Mouse (Mus musculus) inflammation-experienced regulatory T-cells, adult 6 months (primary cell): Measurements from ENCODE around the gene Serpina3b. TPM values are rescaled to one million over a fixed set of nuclear protein-coding genes. Genes with fewer than 3 reads are reported as not detected.

Source experiments
- ATAC-seq: one replicate; pipeline ENCODE4 v1.8.0; 2017
- polyA plus RNA-seq, 3 experiments: library from polyadenylated mRNA; unstranded; fragments of 100-300 nt; shearing (Covaris generic); gene quantifications; one replicate each; pipeline ENCODE4 v1.2.1; 2017

Gene Serpina3b
- polyA plus RNA-seq, 3 experiments from 2014 or later: not detected

- ATAC-seq: no peak
Observed at GRCm38 (mm10) chr12:104175636-104176035, 47.8 kb downstream of the Serpina3b start.

- ATAC-seq: no peak
Observed at GRCm38 (mm10) chr12:104178577-104178976, 50.8 kb downstream of the Serpina3b start.

GRCm38 (mm10) chr12:104178987-104179386, 51.2 kb downstream of the Serpina3b start:
- ATAC-seq: no peak

- no peak for ATAC-seq
Observed at GRCm38 (mm10) chr12:104185046-104185445, 57.2 kb downstream of the Serpina3b start.

GRCm38 (mm10) chr12:104186041-104186581, 58.3 kb downstream of the Serpina3b start:
- ATAC-seq: no peak

Other genes starting within 250 kb of the Serpina3b start
- gene Serpina1c, start 223.1 kb upstream of the Serpina3b start, polyA plus RNA-seq: not detected
- gene Serpina1e, start 169.0 kb upstream of the Serpina3b start, polyA plus RNA-seq: not detected
- not detected for gene Serpina11, start 138.0 kb upstream of the Serpina3b start, polyA plus RNA-seq
- gene Serpina9, start 114.2 kb upstream of the Serpina3b start, polyA plus RNA-seq: 10 to 100 TPM in 2 of 3 experiments, 1 to 10 TPM in 1; 5.2 to 13.1 (median 10.3) TPM
- gene Serpina12, start 83.6 kb upstream of the Serpina3b start, polyA plus RNA-seq: under 1 TPM in 2 of 3 experiments, not detected in 1; 0.09 to 0.25 TPM
- not detected for gene Serpina5, start 26.9 kb upstream of the Serpina3b start, polyA plus RNA-seq
- gene Serpina3a, start 15.3 kb upstream of the Serpina3b start, polyA plus RNA-seq: not detected
- not detected for gene Serpina3c, start 25.9 kb downstream of the Serpina3b start, polyA plus RNA-seq
- 10 to 100 TPM in 2 of 3 experiments, 1 to 10 TPM in 1; 7.8 to 38.7 (median 11.3) TPM for gene Serpina3f, start 86.5 kb downstream of the Serpina3b start, polyA plus RNA-seq
- gene Serpina3g, start 108.2 kb downstream of the Serpina3b start, polyA plus RNA-seq: 100 to 1,000 TPM; 239 to 411 (median 240) TPM
- not detected for gene Serpina3i, start 135.1 kb downstream of the Serpina3b start, polyA plus RNA-seq
- gene Serpina3j, start 186.6 kb downstream of the Serpina3b start, polyA plus RNA-seq: not detected
- gene Serpina3k, start 210.5 kb downstream of the Serpina3b start, polyA plus RNA-seq: not detected
- gene Serpina3m, start 210.5 kb downstream of the Serpina3b start, polyA plus RNA-seq: not detected